Mouse (Mus musculus) cerebellum, adult 11-12 months (tissue): ENCODE results near the gene Nuf2.

Source experiments
- DNase-seq: peaks from one replicate; pipeline ENCODE4 v3.0.0; 2022

Nuf2 gene

DNA sequence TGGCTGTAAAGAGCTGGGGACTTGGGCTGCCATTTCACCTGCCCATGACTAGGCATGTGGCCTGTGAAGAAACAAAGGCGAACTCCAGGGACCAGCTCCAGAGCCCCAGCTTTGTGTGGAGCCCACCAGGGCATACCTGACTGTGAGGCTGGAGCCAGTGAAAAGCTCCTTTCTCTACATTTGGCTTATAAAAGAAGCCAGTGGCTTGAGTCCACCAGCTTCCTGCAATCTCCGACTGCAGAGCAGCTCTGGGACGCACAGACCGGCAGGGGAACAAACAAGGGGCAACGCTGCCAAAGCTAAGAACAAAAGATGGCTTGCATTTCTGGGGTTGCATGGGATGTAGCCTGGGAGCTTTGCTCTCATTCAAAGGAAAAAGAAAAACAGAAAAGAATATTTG is 63.5 kb downstream of the Nuf2 start:
- peak; percentile 36 for DNase-seq

DNA sequence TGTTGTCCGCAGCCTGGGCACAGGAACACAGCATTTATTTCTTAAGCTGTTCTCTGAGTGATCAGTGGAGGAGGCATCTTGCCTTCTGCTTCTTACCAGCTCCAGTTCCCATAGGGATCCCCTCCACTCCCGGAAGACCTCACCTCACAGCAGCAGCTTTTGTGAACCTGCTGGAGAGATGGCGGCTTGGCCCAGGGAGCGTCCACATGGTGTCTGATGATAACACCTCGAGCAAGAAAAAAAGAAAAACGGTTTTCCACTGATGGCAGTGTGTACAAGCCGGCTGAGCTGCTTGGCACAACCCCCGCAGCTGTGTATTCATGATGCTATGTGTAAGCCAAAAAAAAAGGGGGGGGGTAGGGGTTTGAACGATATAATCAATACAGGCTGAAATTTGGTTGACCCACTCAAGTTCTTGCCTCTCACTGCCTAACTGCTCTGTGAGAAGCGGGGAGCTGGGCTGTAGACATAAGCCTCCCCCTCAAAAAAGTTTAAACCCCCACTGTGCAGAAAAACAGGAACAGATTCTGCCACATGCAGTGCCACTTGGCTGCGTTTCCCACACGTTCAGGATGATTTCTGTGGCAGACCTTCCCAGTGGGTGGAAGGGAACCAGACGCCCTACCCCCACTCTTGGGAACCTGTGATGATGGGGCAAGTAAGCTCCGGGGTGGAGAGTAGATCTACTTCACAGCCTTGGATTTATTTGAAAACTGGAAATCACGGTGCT is 68.7 kb downstream of the Nuf2 start:
- DNase-seq: peak; percentile 64

DNA sequence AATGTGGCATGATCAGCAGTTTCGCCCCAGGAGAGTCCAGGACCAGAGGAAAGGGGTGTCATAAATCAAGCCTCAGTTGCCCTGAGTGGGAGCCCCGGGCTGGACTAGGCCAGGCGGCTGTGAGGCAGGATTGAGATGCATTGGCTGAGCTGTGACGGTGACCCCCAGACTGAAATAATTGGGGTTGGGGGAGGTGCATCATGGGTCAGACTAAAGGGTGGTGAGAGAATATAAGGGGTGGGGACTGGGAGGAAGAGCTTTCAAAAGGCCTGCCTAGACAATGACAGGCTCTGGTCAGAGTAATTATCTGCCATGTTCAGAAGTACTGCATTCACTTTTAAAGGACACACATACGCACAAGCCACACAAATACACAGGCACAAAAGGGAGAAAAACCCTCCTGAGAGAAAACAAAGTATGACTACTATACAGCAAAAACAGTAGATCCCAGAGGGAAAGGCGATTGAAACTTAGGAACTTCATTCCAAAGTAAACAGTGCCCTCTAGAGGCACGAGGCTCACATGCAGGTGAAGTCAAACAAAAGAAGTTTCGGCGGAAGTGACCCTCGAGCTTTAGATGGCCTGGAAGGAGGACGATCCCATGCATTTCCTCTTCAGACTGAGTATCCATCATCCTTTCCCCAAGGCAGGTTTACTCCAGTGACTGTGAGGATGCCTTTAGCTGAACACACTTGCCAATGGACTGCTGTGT is 72.0 kb downstream of the Nuf2 start:
- peak; percentile 9 for DNase-seq
